8 mouse cellular contexts compared by ENCODE assay signal in the genomic region with DNA sequence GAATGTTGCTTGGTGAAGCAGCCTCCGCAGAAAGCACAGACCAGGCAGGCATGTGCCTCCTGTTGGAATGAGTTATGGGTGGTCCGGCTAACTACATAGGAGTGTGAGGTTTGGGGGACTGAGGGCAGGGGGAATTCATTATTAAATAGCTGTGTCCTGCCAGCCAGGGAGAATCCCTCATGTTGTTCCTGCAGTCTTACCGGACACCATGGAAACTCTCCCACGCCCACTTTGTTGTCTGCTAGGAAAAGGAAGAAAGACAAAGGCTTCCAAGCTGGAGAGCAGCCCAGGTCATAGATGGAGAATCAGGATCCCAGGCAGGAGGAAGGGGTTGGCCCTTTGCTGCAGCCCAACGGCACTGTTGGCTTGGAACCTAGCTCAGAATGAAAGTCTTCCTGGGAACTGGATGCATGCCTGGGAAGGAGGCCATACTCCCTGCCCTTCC. TPM values are rescaled to one million over a fixed set of nuclear protein-coding genes. Genes with fewer than 3 reads are reported as not detected.
A peak's percentile ranks its signal among the peaks of the same experiment; 100 is the strongest.
DNase-seq lines count a peak whose midpoint lies in the region; ATAC-seq and TF ChIP-seq lines count a peak whose summit lies in the region.

No protein-coding gene starts in this region.

- no peaks in the 10 kb centered on the region for H3K27me3 ChIP-seq in lung, embryonic 14.5 days (ENCODE audit: insufficient read depth, low read length)
- H3K27me3 ChIP-seq in thymus, adult 2 months (ENCODE audit: control insufficient read depth, insufficient read depth, low read length), result no peaks in the 10 kb centered on the region

- peak overlapping the region; percentile 77 for H3K27ac ChIP-seq in embryonic fibroblast, embryonic 13.5 days (ENCODE audit: insufficient read depth, low read length)
- 0 out of 2 replicates have a peak overlapping the region, but pooled peaks have one; percentile 15 for H3K27ac ChIP-seq in lung, embryonic 14.5 days (ENCODE audit: low read depth)
- no peak overlapping the region for H3K27ac ChIP-seq in thymus, adult 2 months (ENCODE audit: control insufficient read depth, insufficient read depth, low read length)

- WGBS in lung, embryonic 14.5 days, result 45% methylated on average over 5 of the region's 5 CpGs
- WGBS in thymus, adult 2 months, result 95% methylated on average over 5 of the region's 5 CpGs

- H3K4me2 ChIP-seq in lung, embryonic 14.5 days, result no peak overlapping the region

- H3K9me3 ChIP-seq in lung, embryonic 14.5 days (ENCODE audit: low read depth, low read length), result no peaks in the 10 kb centered on the region

- DNase-seq in adipocyte (ENCODE audit: low spot score), result peak; percentile 14
- DNase-seq in heart, postnatal 4 days, result peak; percentile 63
- DNase-seq in lung, embryonic 14.5 days, result peak; percentile 46
- DNase-seq in thymus, adult 2 months, result no peak
- no peak for DNase-seq in left cerebral cortex, postnatal 25 days (ENCODE audit: low spot score in 2 of 2)
- no peak for DNase-seq in right cerebral cortex, postnatal 36 days (ENCODE audit: low spot score in 2 of 2)

- H3K9ac ChIP-seq in lung, embryonic 14.5 days, result no peak overlapping the region

- TF ChIP-seq CTCF in embryonic fibroblast, embryonic 13.5 days (IDR thresholded peaks at IDR 0.05; ENCODE audit: borderline replicate concordance, insufficient read depth, low read length), result no peak
- no peak for TF ChIP-seq CTCF in lung, embryonic 14.5 days (IDR thresholded peaks at IDR 0.05; ENCODE audit: low read depth)
- no peak for TF ChIP-seq CTCF in thymus, adult 2 months (IDR thresholded peaks at IDR 0.05; ENCODE audit: borderline replicate concordance, control insufficient read depth, extremely low read depth, insufficient read depth, low read length, poor library complexity)

- TF ChIP-seq POLR2A in embryonic fibroblast, embryonic 13.5 days (IDR thresholded peaks at IDR 0.05; ENCODE audit: low read depth, low read length), result no peak
- TF ChIP-seq POLR2A in thymus, adult 2 months (IDR thresholded peaks at IDR 0.05; ENCODE audit: control insufficient read depth, extremely low read depth, insufficient read depth, low read length, poor library complexity), result no peak

- intact Hi-C loops in left cerebral cortex, postnatal 25 days (cut with DNase I), result no loop called here

- no peak overlapping the region for H3K4me3 ChIP-seq in embryonic fibroblast, embryonic 13.5 days (ENCODE audit: insufficient read depth, low read length)
- no peak overlapping the region for H3K4me3 ChIP-seq in lung, embryonic 14.5 days (ENCODE audit: low read depth, low read length)
- no peak overlapping the region for H3K4me3 ChIP-seq in thymus, adult 2 months (ENCODE audit: control insufficient read depth, insufficient read depth, low read length)

- ATAC-seq in lung, embryonic 14.5 days (ENCODE audit: insufficient read depth), result no peak
- no peak for ATAC-seq in CD4-positive, CD25-positive, alpha-beta regulatory T cell, adult 4 months

- H3K4me1 ChIP-seq in embryonic fibroblast, embryonic 13.5 days (ENCODE audit: control insufficient read depth, insufficient read depth, low read length), result peaks cover 11% of the 10 kb centered on the region
- peaks cover 3% of the 10 kb centered on the region; the same call in 1 of the 2 replicates for H3K4me1 ChIP-seq in lung, embryonic 14.5 days (ENCODE audit: insufficient read depth)
- no peaks in the 10 kb centered on the region for H3K4me1 ChIP-seq in thymus, adult 2 months (replicated peaks; ENCODE audit: control insufficient read depth, insufficient read depth, low read length)

- H3K36me3 ChIP-seq in lung, embryonic 14.5 days (ENCODE audit: insufficient read depth), result no peaks in the 10 kb centered on the region
- no peaks in the 10 kb centered on the region for H3K36me3 ChIP-seq in thymus, adult 2 months (ENCODE audit: control insufficient read depth, insufficient read depth, low read length)

RNA-seq across cellular contexts. Expression of a gene that starts 51.6 kb away (rescaled TPM):
- 48.3 and 51.8 TPM in 2 replicates for polyA plus RNA-seq in embryonic fibroblast, embryonic 13.5 days (2011; ENCODE audit: insufficient read length, low read depth, missing spikeins)
- 1 to 10 TPM; 8.2 to 9.1 TPM for total RNA-seq in heart, postnatal 4 days (2021)
- 11.2 and 11.9 TPM in 2 replicates for polyA plus RNA-seq in lung, embryonic 14.5 days (2014; fragmentation: Nextera tagmentation; extraction: Ambion mirVana)
- 28.0 and 48.9 TPM in 2 replicates for polyA plus RNA-seq in thymus, adult 2 months (2012; rRNA removed)
- 1 to 10 TPM; 6.8 to 7.1 TPM for total RNA-seq in left cerebral cortex, postnatal 25 days (2021)
- 1 to 10 TPM; 7.4 to 8.3 TPM for polyA plus RNA-seq in CD4-positive, CD25-positive, alpha-beta regulatory T cell, adult 4 months (2017; shearing (Covaris generic))

Comparison
In these comparisons a context has a peak if more than half of its experiments do, and no peak if none do; other contexts are left out.
1. DNase-seq: peak in adipocyte (single experiment), heart, postnatal 4 days (single experiment) and lung, embryonic 14.5 days (single experiment); none in thymus, adult 2 months (single experiment), left cerebral cortex, postnatal 25 days (0 of 2) and right cerebral cortex, postnatal 36 days (0 of 2).